Mouse (Mus musculus) urinary bladder, postnatal 36 days (tissue): ENCODE data around the gene Pitpnm1.

Source experiments
- DNase-seq, 2 experiments: peaks; one replicate each; pipeline ENCODE4 v3.0.0; 2022; ENCODE audit warnings: low spot score in 2 of 2, mixed read lengths in 1 of 2

Gene Pitpnm1

GRCm38 (mm10) chr19:4094774-4095303, 5.0 kb upstream of the Pitpnm1 start:
- no peak for DNase-seq

GRCm38 (mm10) chr19:4095802-4096201, 4.0 kb upstream of the Pitpnm1 start:
- no peak for DNase-seq

- peak; percentile 100 for DNase-seq
Observed at GRCm38 (mm10) chr19:4096642-4097440, 3.0 kb upstream of the Pitpnm1 start, which contains the start of gene Cdk2ap2. Cdk2ap2 (plus strand) TSS chr19:4097182.

- peak in 1 of 2 experiments; percentile 87 for DNase-seq
Observed at GRCm38 (mm10) chr19:4097441-4097825, 2.4 kb upstream of the Pitpnm1 start.

- no peak for DNase-seq
Observed at GRCm38 (mm10) chr19:4098426-4098825, 1.4 kb upstream of the Pitpnm1 start.

GRCm38 (mm10) chr19:4099056-4099455, 742 bp upstream of the Pitpnm1 start:
- peak; percentile 88 to 92 for DNase-seq

- DNase-seq = no peak
Observed at GRCm38 (mm10) chr19:4100718-4101261, 992 bp downstream of the Pitpnm1 start.

- no peak for DNase-seq
Observed at GRCm38 (mm10) chr19:4101466-4101865, 1.7 kb downstream of the Pitpnm1 start.

GRCm38 (mm10) chr19:4102049-4102448, 2.3 kb downstream of the Pitpnm1 start:
- DNase-seq = no peak

GRCm38 (mm10) chr19:4102626-4103025, 2.8 kb downstream of the Pitpnm1 start:
- DNase-seq = no peak

GRCm38 (mm10) chr19:4103294-4103693, 3.5 kb downstream of the Pitpnm1 start:
- DNase-seq = no peak

GRCm38 (mm10) chr19:4103792-4104191, 4.0 kb downstream of the Pitpnm1 start:
- no peak for DNase-seq

- no peak for DNase-seq
Observed at GRCm38 (mm10) chr19:4104675-4105194, 4.9 kb downstream of the Pitpnm1 start.

GRCm38 (mm10) chr19:4106654-4107053, 6.9 kb downstream of the Pitpnm1 start:
- no peak for DNase-seq

- no peak for DNase-seq
Observed at GRCm38 (mm10) chr19:4108535-4108934, 8.7 kb downstream of the Pitpnm1 start.

GRCm38 (mm10) chr19:4112063-4112960, 12.5 kb downstream of the Pitpnm1 start:
- DNase-seq = no peak

GRCm38 (mm10) chr19:4113186-4113805, 13.5 kb downstream of the Pitpnm1 start:
- DNase-seq = peak; percentile 71 to 88

GRCm38 (mm10) chr19:4113806-4114230, 14.0 kb downstream of the Pitpnm1 start:
- DNase-seq = no peak

- DNase-seq = no peak
Observed at GRCm38 (mm10) chr19:4114551-4114950, 14.8 kb downstream of the Pitpnm1 start.

- DNase-seq = no peak
Observed at GRCm38 (mm10) chr19:4115144-4115543, 15.3 kb downstream of the Pitpnm1 start.

GRCm38 (mm10) chr19:4115816-4116215, 16.0 kb downstream of the Pitpnm1 start:
- DNase-seq = no peak
